Mouse (Mus musculus) MEL (cell line): ENCODE data around the gene Pdgfa. TPM values are rescaled to one million over a fixed set of nuclear protein-coding genes. Genes with fewer than 3 reads are reported as not detected.

Experiments
- DNase-seq: peaks from one replicate; pipeline ENCODE4 v3.0.0; 2011; ENCODE audit warnings: low read depth, low spot score
- H3K27ac ChIP-seq: 2 replicates; pipeline ENCODE4 v1.5.1; 2012; ENCODE audit warnings: low read depth, mild to moderate bottlenecking, control low read depth, low read length, moderate library complexity; ENCODE audit not compliant: control insufficient read depth
- H3K27me3 ChIP-seq, 2 experiments: fragments of 150-350 bp in 1 of 2; sonication (generic) in 1 of 2; 2 replicates each; pipeline ENCODE4 v1.6.1; 2012; ENCODE audit warnings: low read length in 2 of 2, mild to moderate bottlenecking in 2 of 2, improper control_type of control experiment in 1 of 2, moderate library complexity in 1 of 2; ENCODE audit not compliant: insufficient read depth in 2 of 2, control insufficient read depth in 1 of 2
- H3K36me3 ChIP-seq, 2 experiments: 2 replicates each; pipeline ENCODE4 v1.6.1; 2012 to 2014; ENCODE audit warnings: low read length in 2 of 2, improper control_type of control experiment in 1 of 2, inconsistent platforms in 1 of 2, mild to moderate bottlenecking in 1 of 2; ENCODE audit not compliant: insufficient read depth in 2 of 2, control insufficient read depth in 1 of 2
- H3K4me1 ChIP-seq, 2 experiments: fragments of 150-350 bp in 1 of 2; sonication (generic) in 1 of 2; 2 replicates each; pipeline ENCODE4 v1.6.1; 2012; ENCODE audit warnings: low read length in 2 of 2, improper control_type of control experiment in 1 of 2, mild to moderate bottlenecking in 1 of 2; ENCODE audit not compliant: insufficient read depth in 2 of 2, control insufficient read depth in 1 of 2
- H3K4me3 ChIP-seq, 2 experiments: fragments of 150-350 bp in 1 of 2; sonication (generic) in 1 of 2; 2 replicates each; pipeline ENCODE4 v1.5.1; 2012; ENCODE audit warnings: low read depth in 2 of 2, low read length in 2 of 2, mild to moderate bottlenecking in 2 of 2, moderate library complexity in 2 of 2, control low read depth in 1 of 2, improper control_type of control experiment in 1 of 2; ENCODE audit not compliant: control insufficient read depth in 1 of 2, insufficient read depth in 1 of 2
- H3K79me2 ChIP-seq: 2 replicates; pipeline ENCODE4 v1.6.1; 2012; ENCODE audit warnings: mild to moderate bottlenecking, low read length, moderate library complexity; ENCODE audit not compliant: control insufficient read depth, poor library complexity, insufficient read depth
- H3K9ac ChIP-seq: 2 replicates; pipeline ENCODE4 v1.6.1; 2012; ENCODE audit warnings: low read depth, mild to moderate bottlenecking, control low read depth, low read length, moderate library complexity; ENCODE audit not compliant: control insufficient read depth, poor library complexity, severe bottlenecking
- H3K9me3 ChIP-seq: fragments of 150-350 bp; sonication (generic); replicated peaks from 2 replicates; pipeline ENCODE4 v1.6.1; 2012; ENCODE audit warnings: mild to moderate bottlenecking, low read length, improper control_type of control experiment, moderate library complexity; ENCODE audit not compliant: insufficient read depth
- BHLHE40 ChIP-seq: IDR thresholded peaks from 2 replicates; pipeline ENCODE4 v1.6.1; 2012; ENCODE audit warnings: low read depth, mild to moderate bottlenecking, inconsistent platforms, low read length, improper control_type of control experiment, borderline replicate concordance
- CHD2 ChIP-seq: IDR thresholded peaks from 2 replicates; pipeline ENCODE4 v1.6.1; 2011; ENCODE audit warnings: low read length, improper control_type of control experiment
- CTCF ChIP-seq, 3 experiments: IDR thresholded peaks in 2 of 3; conservative IDR thresholded peaks in 1 of 3; 2 replicates each; pipeline ENCODE4 v1.5.1; 2011 to 2012; ENCODE audit warnings: low read length in 3 of 3, low read depth in 2 of 3, mild to moderate bottlenecking in 2 of 3, improper control_type of control experiment in 1 of 3, inconsistent platforms in 1 of 3, mixed read lengths in 1 of 3, moderate library complexity in 1 of 3; ENCODE audit not compliant: control insufficient read depth in 1 of 3, insufficient read depth in 1 of 3, poor library complexity in 1 of 3, severe bottlenecking in 1 of 3
- HCFC1 ChIP-seq: IDR thresholded peaks from 2 replicates; pipeline ENCODE4 v1.6.1; 2012; ENCODE audit warnings: low read depth, mild to moderate bottlenecking, inconsistent platforms, low read length, improper control_type of control experiment, moderate library complexity
- JUND ChIP-seq: IDR thresholded peaks from 2 replicates; pipeline ENCODE4 v1.6.1; 2011; ENCODE audit warnings: low read depth, mild to moderate bottlenecking, improper control_type of control experiment, low read length
- KAT2A ChIP-seq: conservative IDR thresholded peaks from 2 replicates; pipeline ENCODE4 v1.6.1; 2012; ENCODE audit warnings: low read depth, low read length, improper control_type of control experiment, inconsistent platforms
- MAFK ChIP-seq: IDR thresholded peaks from 2 replicates; pipeline ENCODE4 v1.6.1; 2011; ENCODE audit warnings: low read depth, mild to moderate bottlenecking, low read length, improper control_type of control experiment, borderline replicate concordance
- MAX ChIP-seq: IDR thresholded peaks from 2 replicates; pipeline ENCODE4 v1.6.1; 2011; ENCODE audit warnings: low read length, improper control_type of control experiment
- MEF2A ChIP-seq: IDR thresholded peaks from 2 replicates; pipeline ENCODE4 v1.6.1; 2014; ENCODE audit warnings: low read depth, mild to moderate bottlenecking, inconsistent platforms, low read length, improper control_type of control experiment; ENCODE audit not compliant: poor library complexity, insufficient replicate concordance, severe bottlenecking; ENCODE audit errors: extremely low read depth
- MXI1 ChIP-seq: IDR thresholded peaks from 2 replicates; pipeline ENCODE4 v1.6.1; 2011; ENCODE audit warnings: mild to moderate bottlenecking, low read depth, low read length, improper control_type of control experiment
- MYB ChIP-seq: IDR thresholded peaks from 2 replicates; pipeline ENCODE4 v1.6.1; 2011; ENCODE audit warnings: mild to moderate bottlenecking, low read depth, low read length, improper control_type of control experiment
- MYC ChIP-seq: IDR thresholded peaks from 2 replicates; pipeline ENCODE4 v1.6.1; 2011; ENCODE audit warnings: low read depth, mild to moderate bottlenecking, low read length, improper control_type of control experiment, moderate library complexity
- NRF1 ChIP-seq: IDR thresholded peaks from 2 replicates; pipeline ENCODE4 v1.6.1; 2014; ENCODE audit warnings: low read depth, mild to moderate bottlenecking, inconsistent platforms, low read length, improper control_type of control experiment, moderate library complexity; ENCODE audit not compliant: poor library complexity, insufficient read depth, severe bottlenecking
- POLR2AphosphoS5 ChIP-seq: IDR thresholded peaks from 2 replicates; pipeline ENCODE4 v1.6.1; 2012; ENCODE audit warnings: low read depth, borderline replicate concordance, mild to moderate bottlenecking, inconsistent platforms, low read length, moderate library complexity, mixed read lengths
- SIN3A ChIP-seq: IDR thresholded peaks from 2 replicates; pipeline ENCODE4 v1.6.1; 2012; ENCODE audit warnings: low read length, improper control_type of control experiment, inconsistent platforms
- TBP ChIP-seq: IDR thresholded peaks from 2 replicates; pipeline ENCODE4 v1.8.0; 2011; ENCODE audit warnings: low read depth, low read length, improper control_type of control experiment
- TCF12 ChIP-seq: IDR thresholded peaks from 2 replicates; pipeline ENCODE4 v1.6.1; 2014; ENCODE audit warnings: low read depth, mild to moderate bottlenecking, inconsistent platforms, low read length, improper control_type of control experiment, moderate library complexity
- UBTF ChIP-seq: IDR thresholded peaks from 2 replicates; pipeline ENCODE4 v1.6.1; 2012; ENCODE audit warnings: low read depth, mild to moderate bottlenecking, inconsistent platforms, low read length, improper control_type of control experiment, moderate library complexity, borderline replicate concordance; ENCODE audit not compliant: insufficient read depth
- USF1 ChIP-seq: IDR thresholded peaks from 2 replicates; pipeline ENCODE4 v1.6.1; 2014; ENCODE audit warnings: low read depth, mild to moderate bottlenecking, inconsistent platforms, low read length, improper control_type of control experiment, moderate library complexity
- ZC3H11A ChIP-seq: IDR thresholded peaks from 2 replicates; pipeline ENCODE4 v1.6.1; 2012; ENCODE audit warnings: low read depth, mild to moderate bottlenecking, inconsistent platforms, low read length, improper control_type of control experiment
- ZKSCAN1 ChIP-seq: IDR thresholded peaks from 2 replicates; pipeline ENCODE4 v1.6.1; 2012; ENCODE audit warnings: low read depth, mild to moderate bottlenecking, inconsistent platforms, low read length, improper control_type of control experiment, moderate library complexity
- ZNF384 ChIP-seq: IDR thresholded peaks from 2 replicates; pipeline ENCODE4 v1.6.1; 2012; ENCODE audit warnings: low read depth, mild to moderate bottlenecking, inconsistent platforms, low read length, improper control_type of control experiment
- polyA plus RNA-seq, 2 experiments: library from polyadenylated mRNA; stranded (reverse) in 1 of 2; unstranded in 1 of 2; fragments of >175 nt in 1 of 2; fragments of >200 nt in 1 of 2; gene quantifications; 2 replicates each; pipeline versions ENCODE4 v1.2.1 to v1.2.4; 2012; ENCODE audit warnings: low replicate concordance in 2 of 2, low read depth in 1 of 2; ENCODE audit not compliant: insufficient read length in 2 of 2, insufficient read depth in 1 of 2, missing spikeins in 1 of 2
- total RNA-seq: library from RNA; depleted of rRNA; stranded (reverse); fragments of 300-350 nt; gene quantifications from 2 replicates; pipeline ENCODE4 v1.2.3, GENCODE M21; 2012; rRNA removed

Pdgfa gene
- not detected in 2 replicates for total RNA-seq
- not detected for polyA plus RNA-seq

GRCm38 (mm10) chr5:138997171-138997788 lies at the start of gene Pdgfa:
Pdgfa (minus strand) TSS chr5:138997370.
- Histone ChIP-seq H3K36me3 (no peaks in the 10 kb centered on the region), H3K27ac (no peak within 1 kb of the TSS), H3K4me1 (no peaks in the 10 kb centered on the region), H3K4me3 (no peak within 1 kb of the TSS), H3K79me2 (no peaks in the 10 kb centered on the region), H3K27me3 (no peaks in the 10 kb centered on the region; a peak in 1 of 4 replicates), H3K9me3 (no peaks in the 10 kb centered on the region), H3K9ac (no peak within 1 kb of the TSS)
- TF ChIP-seq MEF2A (no peak), NRF1 (no peak), ZKSCAN1 (no peak), HCFC1 (no peak), ZNF384 (no peak), JUND (no peak), MAFK (no peak), CHD2 (no peak), UBTF (no peak), CTCF (IDR thresholded peaks at IDR 0.05 in 2 of 3, conservative IDR thresholded peaks at IDR 0.05 in 1 of 3; ENCODE audit: control insufficient read depth in 1 of 3, insufficient read depth in 1 of 3, low read depth in 2 of 3, low read length in 3 of 3, poor library complexity in 1 of 3, severe bottlenecking in 1 of 3) (no peak), MAX (no peak), SIN3A (no peak), USF1 (no peak), TCF12 (no peak), MYB (no peak), BHLHE40 (no peak), KAT2A (no peak), MXI1 (no peak)
- DNase-seq: no peak

- no peaks in the 10 kb centered on the region for H3K79me2 ChIP-seq
- H3K27me3 ChIP-seq: no peaks in the 10 kb centered on the region
- no peak overlapping the region for H3K9ac ChIP-seq
- no peaks in the 10 kb centered on the region for H3K9me3 ChIP-seq
- no peak for DNase-seq
- H3K4me3 ChIP-seq: no peak overlapping the region
- no peaks in the 10 kb centered on the region for H3K36me3 ChIP-seq
- no peak overlapping the region for H3K27ac ChIP-seq
- TF ChIP-seq ZC3H11A (no peak), POLR2AphosphoS5 (no peak), MYC (no peak), NRF1 (no peak), USF1 (no peak), TBP (no peak), SIN3A (no peak), ZNF384 (no peak), MAFK (no peak)
- H3K4me1 ChIP-seq: no peaks in the 10 kb centered on the region
Measured at GRCm38 (mm10) chr5:139046636-139047035, 49.5 kb upstream of the Pdgfa start.
